Mouse (Mus musculus): ENCODE measurements around the gene Chl1.

GRCm38 (mm10) chr6:103498404-103498803, 12.0 kb upstream of the Chl1 start:
- TF ChIP-seq EP300 (IDR thresholded peaks at IDR 0.05; ENCODE audit: low read depth): no peak
- no peak for TF ChIP-seq CTCF (IDR thresholded peaks at IDR 0.05; ENCODE audit: low read depth)
